10 mouse cellular contexts compared by ENCODE assay signal in genomic region chr5:121928362-121929000, GRCm38 (mm10).
DNase-seq lines count a peak whose midpoint lies in the region; ATAC-seq lines count a peak whose summit lies in the region.
"Had no signal": no experiment of that assay in that cellular context is flagged by ENCODE, and none has a peak within 500 bp of the region (broad histone marks: within the 10 kb centered on the region; RNA-seq: fewer than 3 reads in every experiment).

No protein-coding gene starts in this region.

- H3K4me2 ChIP-seq in intestine, embryonic 14.5 days (ENCODE audit: low read length), result 0 out of 2 replicates have a peak overlapping the region, but pooled peaks have one; percentile 5
- peak overlapping the region; percentile 12; the same call in 1 of the 2 replicates for H3K4me2 ChIP-seq in neural tube, embryonic 12.5 days (replicated peaks)
- H3K4me2 ChIP-seq: limb, embryonic 15.5 days had no signal

- peaks cover 54% of the 10 kb centered on the region for H3K27me3 ChIP-seq in embryonic facial prominence, embryonic 10.5 days (replicated peaks; ENCODE audit: low read depth, poor library complexity, severe bottlenecking)
- H3K27me3 ChIP-seq in intestine, embryonic 14.5 days (replicated peaks; ENCODE audit: control insufficient read depth, insufficient read depth, low read length), result 0 out of 2 replicates have a peak, but pooled peaks cover 5% of the 10 kb centered on the region
- H3K27me3 ChIP-seq in neural tube, embryonic 12.5 days (replicated peaks), result peaks cover 12% of the 10 kb centered on the region

- H3K4me1 ChIP-seq in embryonic facial prominence, embryonic 10.5 days, result peaks cover 81% of the 10 kb centered on the region
- peaks cover 29% of the 10 kb centered on the region for H3K4me1 ChIP-seq in intestine, embryonic 14.5 days (replicated peaks; ENCODE audit: control insufficient read depth, insufficient read depth, low read length)
- H3K4me1 ChIP-seq in neural tube, embryonic 12.5 days, result peaks cover 75% of the 10 kb centered on the region

- DNase-seq in kidney, postnatal 4 days, result peak; percentile 55 to 62
- DNase-seq in kidney, adult 18-20 months, result no peak
- peak; percentile 61 for DNase-seq in embryonic facial prominence, embryonic 10.5 days (ENCODE audit: low spot score)
- no peak for DNase-seq in intestine, embryonic 14.5 days (ENCODE audit: low spot score)
- DNase-seq in urinary bladder, postnatal 25 days (ENCODE audit: low spot score), result no peak
- DNase-seq in urinary bladder, adult 2 months (ENCODE audit: low spot score), result no peak
- no peak for DNase-seq in spleen, adult 18-20 months

- no peak overlapping the region for H3K9ac ChIP-seq in intestine, embryonic 14.5 days (ENCODE audit: low read length)
- no peak overlapping the region for H3K9ac ChIP-seq in neural tube, embryonic 12.5 days
- H3K9ac ChIP-seq: limb, embryonic 15.5 days had no signal

- 57% methylated on average over 17 of the region's 17 CpGs for WGBS in embryonic facial prominence, embryonic 10.5 days
- WGBS in intestine, embryonic 14.5 days, result 24% methylated on average over 16 of the region's 17 CpGs
- 36% methylated on average over 15 of the region's 17 CpGs for WGBS in neural tube, embryonic 12.5 days

- peak; percentile 72 for ATAC-seq in intestine, embryonic 14.5 days (replicated peaks; ENCODE audit: low FRiP score, low TSS enrichment, low read depth)
- ATAC-seq in neural tube, embryonic 12.5 days (ENCODE audit: low FRiP score, low read depth), result no peak

- H3K4me3 ChIP-seq in embryonic facial prominence, embryonic 10.5 days, result no peak overlapping the region
- no peak overlapping the region for H3K4me3 ChIP-seq in intestine, embryonic 14.5 days (ENCODE audit: low read depth, low read length)
- H3K4me3 ChIP-seq in neural tube, embryonic 12.5 days, result no peak overlapping the region
- H3K4me3 ChIP-seq: layer of hippocampus, adult 2 months; limb, embryonic 15.5 days had no signal

- no peaks in the 10 kb centered on the region for H3K9me3 ChIP-seq in embryonic facial prominence, embryonic 10.5 days
- H3K9me3 ChIP-seq in intestine, embryonic 14.5 days (ENCODE audit: control insufficient read depth, low read length), result no peaks in the 10 kb centered on the region
- no peaks in the 10 kb centered on the region for H3K9me3 ChIP-seq in neural tube, embryonic 12.5 days
- H3K9me3 ChIP-seq: limb, embryonic 15.5 days had no signal

- no peaks in the 10 kb centered on the region for H3K36me3 ChIP-seq in embryonic facial prominence, embryonic 10.5 days (replicated peaks)
- no peaks in the 10 kb centered on the region for H3K36me3 ChIP-seq in intestine, embryonic 14.5 days (ENCODE audit: control insufficient read depth, insufficient read depth, low read length)
- H3K36me3 ChIP-seq in neural tube, embryonic 12.5 days, result no peaks in the 10 kb centered on the region
- H3K36me3 ChIP-seq: limb, embryonic 15.5 days had no signal

- no peak overlapping the region for H3K27ac ChIP-seq in embryonic facial prominence, embryonic 10.5 days (replicated peaks)
- peak overlapping the region; percentile 64 for H3K27ac ChIP-seq in intestine, embryonic 14.5 days (ENCODE audit: low read depth)
- H3K27ac ChIP-seq in neural tube, embryonic 12.5 days, result no peak overlapping the region; the same call in 1 of the 2 replicates
- H3K27ac ChIP-seq: layer of hippocampus, adult 2 months; limb, embryonic 15.5 days had no signal

Comparison
In these comparisons a context has a peak if more than half of its experiments do, and no peak if none do; other contexts are left out.
1. DNase-seq: peak in kidney, postnatal 4 days (2 of 2) and embryonic facial prominence, embryonic 10.5 days (single experiment); none in kidney, adult 18-20 months (single experiment), intestine, embryonic 14.5 days (single experiment), urinary bladder, postnatal 25 days (single experiment), urinary bladder, adult 2 months (single experiment) and spleen, adult 18-20 months (0 of 2).